Comparison of ENCODE assay signal across 22 mouse cellular contexts in the genomic region with DNA sequence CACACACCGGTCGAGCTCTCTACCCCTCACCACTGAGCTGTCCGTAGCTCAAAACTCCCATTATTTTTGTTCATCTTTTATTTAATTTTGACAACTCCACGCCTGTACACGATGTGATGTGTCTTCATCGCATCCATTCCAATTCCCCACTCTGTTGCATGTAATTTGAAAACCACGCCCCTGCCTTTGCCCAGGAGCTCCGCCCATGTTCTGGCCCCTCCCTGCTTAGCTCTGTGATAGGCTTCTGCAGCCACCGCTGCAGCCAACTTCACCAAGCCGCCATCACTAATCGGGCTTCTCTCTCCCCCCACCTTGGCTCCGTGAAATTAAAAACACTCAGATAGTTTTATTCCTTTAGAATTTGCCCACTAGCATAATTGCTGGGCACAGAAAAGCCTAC.
"Had no signal": no experiment of that assay in that cellular context is flagged by ENCODE, and none has a peak within 500 bp of the region (broad histone marks: within the 10 kb centered on the region; RNA-seq: fewer than 3 reads in every experiment).

No protein-coding gene starts in this region.

- DNase-seq: gastrocnemius, postnatal 14 days; gastrocnemius, postnatal 36 days; heart, adult 2 months; heart, postnatal 14 days; heart, postnatal 36 days; kidney, adult 11 months; kidney, adult 2 months; kidney, adult 9 months; kidney, postnatal 14 days; kidney, postnatal 36 days; liver; liver, embryonic 13.5 days had no signal

- H3K9me3 ChIP-seq: heart, embryonic 13.5 days; heart, embryonic 15.5 days; hindbrain, embryonic 13.5 days; hindbrain, embryonic 15.5 days; kidney, embryonic 15.5 days; limb, embryonic 10.5 days; limb, embryonic 12.5 days; liver, embryonic 13.5 days; liver, embryonic 15.5 days had no signal

- H3K4me3 ChIP-seq: heart, adult 2 months; heart, embryonic 13.5 days; heart, embryonic 15.5 days; hindbrain, embryonic 13.5 days; hindbrain, embryonic 15.5 days; kidney, embryonic 15.5 days; layer of hippocampus, adult 2 months; left cerebral cortex, adult 2 months; limb, embryonic 10.5 days; limb, embryonic 12.5 days; liver, embryonic 13.5 days; liver, embryonic 15.5 days had no signal

- H3K4me1 ChIP-seq: heart, embryonic 13.5 days; heart, embryonic 15.5 days; hindbrain, embryonic 13.5 days; hindbrain, embryonic 15.5 days; kidney, embryonic 15.5 days; limb, embryonic 10.5 days; limb, embryonic 12.5 days; liver, embryonic 13.5 days; liver, embryonic 15.5 days had no signal

- H3K36me3 ChIP-seq: heart, embryonic 13.5 days; heart, embryonic 15.5 days; hindbrain, embryonic 13.5 days; hindbrain, embryonic 15.5 days; kidney, embryonic 15.5 days; limb, embryonic 10.5 days; limb, embryonic 12.5 days; liver, embryonic 13.5 days; liver, embryonic 15.5 days had no signal

- H3K27me3 ChIP-seq: hindbrain, embryonic 15.5 days had no signal
